Mouse (Mus musculus) cerebellum, adult 11-12 months (tissue): ENCODE measurements at regions not wholly inside any gene's neighbourhood (a gene's known extent, or its start where the extent isn't known, plus 50 kb on each side); places are given as distances from the start of the nearest gene placed in this dataset.
A peak's percentile ranks its signal among the peaks of the same experiment; 100 is the strongest.
"Not testable (repeated sequence)": the region's sequence is repeated elsewhere in the genome, so short reads cannot be mapped to it uniquely, and the experiment has no call there.

Experiments
- DNase-seq: peaks from one replicate; pipeline ENCODE4 v3.0.0; 2022

DNA sequence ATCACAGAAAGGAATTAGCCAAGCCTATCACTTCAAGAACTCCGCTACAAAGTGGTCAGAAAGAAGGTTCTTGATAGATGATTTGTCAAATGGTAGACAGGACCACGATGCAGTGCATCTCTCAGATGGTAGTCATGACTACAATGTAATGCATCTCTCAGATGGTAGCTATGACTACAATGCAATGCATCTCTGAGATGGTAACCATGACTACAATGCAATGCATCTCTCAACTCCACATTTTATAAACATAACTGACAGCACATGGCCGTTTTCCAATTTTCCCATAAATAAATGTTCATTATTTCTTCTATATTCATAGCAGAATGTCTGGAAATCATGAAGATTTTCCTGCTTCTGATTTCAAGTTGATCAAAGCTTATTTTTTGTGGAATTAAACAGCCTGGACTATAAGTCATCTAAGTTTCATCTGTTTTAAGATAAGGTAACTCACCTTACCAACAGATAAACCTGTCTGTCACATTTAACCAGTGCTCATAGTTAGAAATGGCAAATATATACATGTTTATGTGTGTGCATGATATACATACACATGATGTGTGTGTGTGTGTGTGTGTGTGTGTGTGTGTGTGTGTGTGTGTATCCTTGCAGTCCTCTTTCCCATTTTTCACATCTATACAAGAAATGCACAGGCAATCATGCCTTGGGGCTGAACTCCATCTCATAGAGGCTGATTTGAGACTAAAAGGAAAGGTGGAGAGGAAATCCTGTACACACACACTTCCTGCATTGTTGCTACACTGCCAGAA lies 122.4 kb downstream of the Phf3 start:
- DNase-seq, result no peak

DNA sequence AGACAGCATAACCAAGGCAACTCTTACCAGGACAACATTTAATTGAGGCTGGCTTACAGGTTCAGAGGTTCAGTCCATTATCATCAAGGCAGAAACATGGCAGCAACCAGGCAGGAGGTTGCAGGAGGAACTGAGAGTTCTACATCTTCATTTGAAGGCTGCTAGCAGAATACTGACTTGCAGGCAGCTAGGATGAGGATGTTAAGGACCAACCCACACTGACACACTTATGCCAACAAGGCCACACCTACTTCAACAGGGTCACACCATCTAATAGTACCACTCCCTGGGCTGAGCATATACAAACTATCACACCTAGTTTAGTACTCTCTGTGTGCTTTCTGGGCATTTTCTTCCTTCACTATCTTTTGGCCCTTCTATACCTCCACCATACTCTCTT lies 131.8 kb downstream of the Phf3 start:
- DNase-seq, result no peak

DNA sequence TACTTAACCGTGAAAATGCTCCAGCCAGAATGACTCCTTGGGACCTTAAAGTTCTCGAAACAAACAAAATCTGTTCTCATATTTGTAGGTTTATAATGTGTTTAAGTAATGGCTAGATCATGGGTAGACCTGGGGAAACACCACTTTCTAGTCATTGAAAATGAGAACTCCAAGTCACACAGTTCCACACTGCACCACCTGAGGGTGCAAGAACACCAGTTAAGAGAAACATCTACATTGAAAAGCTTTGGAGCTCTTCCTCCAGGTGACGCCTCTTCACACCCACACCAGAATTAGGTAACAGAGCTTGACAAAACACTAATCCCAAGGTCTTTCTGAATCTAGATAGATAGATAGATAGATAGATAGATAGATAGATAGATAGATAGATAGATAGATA lies 132.9 kb downstream of the Phf3 start:
- no peak for DNase-seq

DNA sequence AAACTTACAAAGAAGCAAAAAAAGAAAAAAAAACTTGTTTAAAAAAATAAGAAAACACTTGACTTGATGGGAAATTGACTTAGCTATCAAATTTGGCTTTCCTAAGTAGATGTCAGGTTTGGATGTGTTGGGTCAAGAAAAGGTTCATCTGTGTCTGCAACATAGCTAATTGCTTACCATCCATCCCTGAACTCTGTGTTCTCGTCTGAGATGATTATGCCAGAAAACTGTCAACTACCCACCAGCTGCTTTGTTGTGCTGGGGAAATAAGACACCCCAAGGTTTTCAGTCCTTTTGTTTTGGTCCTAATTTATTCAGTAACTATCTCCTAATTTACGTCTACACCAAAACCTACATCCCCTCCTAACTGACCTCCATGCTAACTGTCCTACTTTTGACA lies 152.2 kb downstream of the Phf3 start:
- DNase-seq, result no peak

DNA sequence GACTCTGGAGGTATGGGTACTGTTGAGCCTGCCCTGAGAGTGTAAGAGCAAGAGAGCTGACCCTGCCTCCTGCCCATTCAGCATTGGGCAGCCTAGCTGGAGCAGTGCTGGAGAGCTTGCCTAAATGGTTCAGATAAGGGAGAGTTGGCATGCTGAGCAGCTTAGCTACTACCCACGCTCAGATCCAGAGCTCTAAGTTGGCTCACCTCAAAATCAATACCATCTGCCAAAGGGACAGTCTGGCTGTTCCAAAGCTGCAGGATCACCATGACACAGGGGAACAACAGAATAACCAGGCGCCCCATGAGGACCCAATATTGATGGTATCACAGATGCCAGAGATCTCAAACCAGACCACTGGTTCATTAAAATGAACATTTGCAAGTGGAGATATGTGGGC lies 152.9 kb downstream of the Phf3 start:
- DNase-seq, result no peak

DNA sequence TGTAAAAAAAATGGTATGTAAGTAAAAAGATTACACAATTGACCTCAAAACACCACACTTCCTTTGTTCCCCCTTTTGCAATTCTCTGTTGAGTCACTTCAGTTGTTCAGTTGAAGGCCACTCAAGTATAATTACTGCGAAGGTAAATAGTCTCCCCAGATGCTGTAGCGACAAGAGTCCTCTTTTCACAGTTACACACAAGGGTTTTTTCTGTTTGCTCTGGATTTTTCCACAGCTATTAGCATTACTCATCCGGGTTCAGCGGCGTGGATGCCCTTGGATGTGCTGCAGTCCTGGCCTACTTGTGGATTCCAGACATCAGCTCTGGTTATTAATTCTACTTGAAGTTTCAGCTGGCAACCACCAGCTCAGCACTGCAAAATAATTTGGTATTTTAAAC lies 155.1 kb downstream of the Phf3 start:
- no peak for DNase-seq

DNA sequence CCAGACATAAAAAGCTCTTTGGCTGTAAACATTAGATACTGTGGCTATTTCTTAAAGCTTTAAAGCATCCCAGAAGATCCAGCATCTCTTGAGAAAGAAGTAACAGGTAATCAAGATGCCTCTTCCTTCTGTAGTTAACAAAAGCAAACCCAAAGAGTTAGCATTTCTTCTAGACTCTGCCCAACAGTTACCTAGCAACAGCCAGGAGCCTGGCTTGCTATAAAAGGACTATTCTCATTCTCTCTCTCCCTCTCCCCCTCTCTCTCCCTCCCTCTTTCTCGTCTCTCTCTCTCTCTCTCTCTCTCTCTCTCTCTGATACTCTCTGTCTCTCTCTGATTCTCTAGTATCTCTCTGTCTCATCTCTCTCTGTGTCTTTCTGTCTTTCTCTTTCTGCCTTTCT lies 157.4 kb downstream of the Phf3 start:
- DNase-seq, result no peak

DNA sequence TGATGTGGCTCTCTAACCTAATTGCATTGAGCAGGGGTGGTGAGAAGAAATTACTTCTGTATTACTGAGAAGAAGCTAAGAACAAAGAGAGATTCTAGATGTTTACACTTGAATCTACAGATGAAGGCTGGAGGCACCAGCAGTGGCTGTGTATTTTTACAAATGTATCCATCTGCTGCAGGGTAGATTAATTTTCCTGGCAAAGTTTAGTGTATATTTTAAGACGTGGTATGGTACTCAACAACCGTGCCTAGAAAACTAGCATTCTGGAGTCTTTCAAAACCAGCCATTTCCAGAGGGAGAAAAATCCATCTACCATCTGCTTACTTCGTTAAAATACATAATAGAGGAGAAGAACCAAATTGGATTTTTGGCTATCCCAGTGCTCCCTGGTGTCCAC lies 172.6 kb downstream of the Phf3 start:
- no peak for DNase-seq

DNA sequence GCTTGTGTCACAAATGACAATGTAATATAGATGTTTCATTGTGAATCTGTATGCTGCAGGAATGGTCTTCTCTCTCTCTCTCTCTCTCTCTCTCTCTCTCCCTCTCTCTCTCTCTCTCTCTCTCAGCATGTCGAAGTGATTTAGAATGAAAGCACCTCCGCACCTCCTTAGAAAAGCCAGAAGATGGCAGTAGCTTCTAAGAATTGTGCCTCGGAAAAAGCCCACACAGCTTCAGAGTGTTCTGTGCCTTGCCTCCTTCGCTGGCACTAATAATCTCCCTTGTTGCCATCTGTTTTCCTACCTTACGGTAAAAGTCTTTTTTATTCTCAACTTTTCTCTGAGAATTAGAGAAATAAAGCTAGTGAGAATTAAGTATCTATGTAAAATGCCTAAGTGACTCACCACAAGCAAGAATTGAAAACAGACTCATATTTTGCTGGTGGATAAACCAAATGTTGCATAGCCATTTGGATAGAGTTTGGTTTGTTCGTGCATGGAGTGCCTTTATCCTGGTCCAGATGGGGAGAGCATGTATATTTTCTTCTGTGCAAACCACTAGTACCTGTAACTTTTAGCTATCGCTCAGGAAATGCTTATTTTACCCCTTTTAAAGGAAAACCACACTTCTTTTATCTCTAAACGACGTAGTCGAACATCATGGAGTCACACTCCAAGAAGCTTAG lies 173.2 kb downstream of the Phf3 start:
- DNase-seq, result no peak

DNA sequence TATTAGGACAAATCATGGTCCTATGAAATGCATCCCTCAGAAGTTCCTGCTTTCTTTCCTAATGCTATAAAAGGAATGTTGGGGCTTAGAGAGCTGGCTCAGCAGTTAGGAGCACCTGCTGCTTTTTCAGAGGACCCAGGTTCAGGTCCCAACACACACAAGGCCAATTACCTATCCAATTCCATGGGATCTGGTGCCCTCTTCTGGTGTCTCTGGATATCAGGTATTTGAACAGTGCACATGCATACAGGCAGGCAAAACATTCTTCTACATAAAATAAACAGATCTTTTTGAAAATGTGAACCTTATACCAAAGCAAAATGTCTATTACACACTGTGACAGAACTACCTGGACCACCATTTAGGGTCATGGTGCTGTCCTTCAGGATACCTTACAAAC lies 177.4 kb downstream of the Phf3 start:
- DNase-seq, result no peak

DNA sequence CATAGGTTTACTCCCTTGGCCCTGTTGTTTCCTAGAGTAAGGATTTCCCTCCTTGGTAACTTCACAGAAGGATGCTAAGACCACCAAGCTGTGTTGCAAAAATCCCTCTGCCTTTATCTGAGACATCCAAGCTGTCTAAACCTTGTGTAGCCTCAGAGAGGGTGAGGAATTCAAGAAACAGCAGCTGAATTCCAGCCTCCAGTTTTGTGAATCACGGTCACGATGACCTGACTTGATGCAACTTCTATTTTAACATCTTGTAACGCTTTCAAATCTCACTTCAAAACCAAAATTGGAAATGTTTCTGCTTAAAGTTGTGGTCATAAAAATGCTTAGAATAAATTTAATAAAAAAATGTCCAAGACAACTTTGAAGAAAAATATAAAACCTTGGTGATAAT lies 188.4 kb downstream of the Phf3 start:
- DNase-seq, result no peak

DNA sequence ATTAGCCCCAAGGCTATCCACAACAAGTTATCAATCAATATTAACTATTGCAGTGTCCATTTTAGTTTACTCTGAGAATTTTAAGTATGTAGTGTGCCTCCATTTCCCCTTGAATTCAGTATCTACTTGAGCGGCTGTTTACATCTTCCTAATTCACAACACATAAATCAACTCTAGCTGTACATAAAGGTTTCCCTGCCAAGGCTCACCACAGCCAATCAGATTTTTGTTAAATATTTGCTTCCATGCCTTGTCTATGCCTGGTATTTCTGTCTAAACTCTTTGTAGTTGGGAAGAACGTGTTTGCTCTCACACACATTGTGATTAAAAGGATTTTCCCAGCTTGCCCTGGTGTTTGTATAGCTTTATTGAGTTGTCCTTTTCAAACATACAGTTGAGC lies 189.8 kb downstream of the Phf3 start:
- no peak for DNase-seq

DNA sequence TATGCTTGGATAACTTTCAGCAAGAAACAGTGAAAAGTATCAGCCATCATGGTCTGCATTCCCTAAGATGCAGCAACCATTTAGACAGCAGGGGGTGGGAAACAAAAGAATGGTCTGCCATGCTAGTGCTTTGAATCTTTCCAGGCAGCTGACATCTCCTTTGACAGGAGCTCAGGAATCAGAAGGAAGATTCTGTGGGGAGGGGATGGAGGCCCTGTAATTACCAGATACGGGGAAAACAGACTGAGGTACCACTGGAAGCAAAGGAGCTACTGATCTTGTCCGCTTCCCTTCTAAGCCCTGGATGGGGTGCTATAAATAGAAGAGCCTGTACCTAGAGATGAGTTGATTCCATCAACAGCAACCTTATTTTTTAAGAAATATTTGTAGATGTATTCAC lies 233.9 kb downstream of the Phf3 start:
- no peak for DNase-seq

DNA sequence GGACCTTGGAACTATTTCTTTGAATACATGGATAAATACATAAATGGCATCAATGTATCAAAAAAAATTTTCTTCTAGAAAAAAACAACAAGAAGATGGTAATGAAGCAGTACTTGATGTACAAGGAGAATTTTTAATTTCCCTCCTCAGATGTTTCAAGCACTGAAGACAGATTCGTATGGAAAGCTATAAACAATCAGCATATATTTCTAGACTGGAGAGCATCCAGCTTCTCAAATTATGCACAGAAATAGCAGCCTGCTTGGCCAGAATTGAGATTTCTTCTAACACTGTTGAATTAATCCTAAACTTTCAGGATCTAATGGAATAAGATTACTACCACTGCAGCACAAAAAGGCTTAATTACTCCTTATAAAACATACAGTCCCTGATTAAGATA lies 241.0 kb downstream of the Phf3 start:
- no peak for DNase-seq

DNA sequence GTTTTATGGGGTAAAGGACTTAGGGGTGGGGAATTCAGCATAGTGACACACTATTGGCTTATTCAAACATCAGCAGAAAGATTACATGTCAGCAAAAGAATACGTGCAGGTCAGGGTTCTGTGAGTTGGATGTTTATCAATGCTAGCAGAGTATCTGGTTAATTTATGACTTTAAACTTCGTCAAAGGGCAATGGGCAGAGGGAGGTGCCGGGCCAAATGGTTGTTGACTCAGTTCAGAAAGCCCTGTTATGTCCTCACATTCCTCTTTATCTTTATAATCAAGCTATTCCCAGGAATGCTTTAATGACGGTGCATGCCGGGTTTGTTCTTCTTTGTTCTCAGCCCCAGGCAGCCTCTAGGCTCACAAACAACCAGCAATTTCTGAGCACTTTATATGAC lies 245.9 kb downstream of the Phf3 start:
- not testable (repeated sequence) for DNase-seq

DNA sequence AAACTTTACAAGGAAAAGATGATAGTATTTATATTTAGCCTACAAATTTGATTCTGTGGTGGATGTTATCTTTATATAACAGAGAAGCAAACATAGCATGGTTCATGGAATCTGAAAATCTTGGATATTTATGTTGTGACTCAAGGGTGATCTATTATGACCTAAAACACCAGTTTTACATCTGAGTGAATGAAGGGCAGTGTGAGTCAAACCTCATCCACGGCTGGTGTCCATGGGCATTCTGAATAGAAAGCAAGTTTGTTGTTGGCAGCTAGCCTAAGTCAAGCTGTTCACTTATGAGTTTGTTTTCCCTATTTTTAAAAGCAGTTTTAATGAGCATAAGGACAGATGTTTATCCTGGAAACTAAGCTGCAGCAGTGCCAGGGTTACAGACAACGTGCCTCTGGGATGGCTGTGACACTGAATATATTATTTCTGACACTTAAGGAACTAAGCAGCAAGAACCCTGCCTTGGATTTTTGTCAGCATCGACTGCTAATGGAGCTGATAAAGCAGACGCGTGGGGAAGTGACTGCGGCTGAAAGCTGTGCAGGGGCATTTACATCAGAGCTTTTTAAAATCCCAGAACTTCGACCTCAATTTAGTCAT lies 278.5 kb downstream of the Phf3 start:
- no peak for DNase-seq

DNA sequence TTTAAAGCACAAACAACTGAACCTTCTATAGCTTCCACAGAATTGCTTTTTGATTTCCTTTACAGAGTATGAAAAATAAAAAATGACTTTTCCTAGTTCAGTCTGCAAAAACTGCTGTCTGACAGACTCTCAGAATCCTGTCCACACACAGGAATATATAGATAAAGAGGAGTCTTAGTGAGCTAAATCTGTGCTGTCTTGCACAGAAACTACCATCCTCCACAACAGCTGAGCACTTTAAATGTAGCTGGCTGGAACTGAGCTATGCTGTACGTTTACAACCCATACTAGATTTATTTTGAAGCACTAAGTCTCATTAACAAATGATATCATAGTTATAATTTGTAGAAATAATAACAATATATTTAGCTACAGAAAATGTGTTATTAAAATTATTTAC lies 279.7 kb downstream of the Phf3 start:
- DNase-seq, result no peak

DNA sequence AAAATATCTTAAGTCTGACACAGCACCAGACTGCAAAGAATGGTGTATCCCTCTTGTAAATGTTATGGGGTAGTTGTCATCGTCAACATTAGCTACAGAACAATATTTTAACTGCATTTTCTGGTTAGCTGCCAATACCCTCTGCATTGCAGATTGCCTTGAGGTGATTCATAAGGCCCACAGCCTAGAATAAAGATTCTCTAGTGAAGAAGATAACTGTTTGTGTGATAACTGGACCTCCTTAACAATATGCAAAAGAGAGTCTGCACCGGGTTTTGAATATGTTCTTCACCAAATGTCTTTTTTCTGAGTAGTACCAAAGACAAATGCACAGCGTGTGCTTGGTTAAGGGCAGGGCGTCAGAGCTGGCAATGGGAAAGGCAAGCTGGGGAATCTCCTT lies 283.0 kb downstream of the Phf3 start:
- no peak for DNase-seq

DNA sequence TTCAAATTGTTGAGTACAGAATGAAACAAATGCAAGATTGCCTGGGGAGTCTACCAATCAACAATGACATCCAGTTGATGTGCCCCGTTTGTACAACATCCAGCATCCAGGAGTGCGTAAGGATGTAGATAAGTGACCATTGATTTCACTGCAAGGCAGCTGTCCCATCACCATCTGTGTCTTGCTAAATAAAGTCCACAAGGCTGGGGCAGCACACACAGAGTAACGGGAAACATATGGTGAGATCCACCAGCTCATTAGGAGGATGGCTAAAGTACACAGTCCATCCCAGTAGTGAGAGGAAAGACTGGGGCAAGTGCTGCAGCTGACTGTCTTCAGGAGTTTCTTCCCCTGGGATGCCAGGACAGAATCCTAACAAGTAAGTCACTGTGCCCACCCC lies 284.8 kb downstream of the Phf3 start:
- DNase-seq, result no peak

DNA sequence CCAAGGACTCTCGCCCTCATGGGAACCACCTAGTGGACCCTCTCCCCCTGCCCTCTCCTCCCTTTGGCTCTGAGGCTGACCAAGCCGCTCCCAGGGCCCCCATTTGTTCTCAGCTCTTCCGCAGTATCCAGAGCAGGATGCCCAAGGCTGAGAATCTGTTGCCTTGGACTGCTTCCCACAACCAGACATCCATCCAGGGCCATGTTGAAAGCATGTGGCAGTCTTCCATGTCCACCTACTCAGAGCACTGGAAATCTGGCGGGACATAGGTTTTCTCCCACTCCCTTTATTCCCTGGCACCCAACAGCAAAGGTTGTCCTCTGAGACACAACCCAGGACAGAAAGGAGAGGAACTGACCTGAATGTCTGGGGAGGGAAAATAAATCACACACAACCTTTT lies 285.4 kb downstream of the Phf3 start:
- peak; percentile 5 for DNase-seq

DNA sequence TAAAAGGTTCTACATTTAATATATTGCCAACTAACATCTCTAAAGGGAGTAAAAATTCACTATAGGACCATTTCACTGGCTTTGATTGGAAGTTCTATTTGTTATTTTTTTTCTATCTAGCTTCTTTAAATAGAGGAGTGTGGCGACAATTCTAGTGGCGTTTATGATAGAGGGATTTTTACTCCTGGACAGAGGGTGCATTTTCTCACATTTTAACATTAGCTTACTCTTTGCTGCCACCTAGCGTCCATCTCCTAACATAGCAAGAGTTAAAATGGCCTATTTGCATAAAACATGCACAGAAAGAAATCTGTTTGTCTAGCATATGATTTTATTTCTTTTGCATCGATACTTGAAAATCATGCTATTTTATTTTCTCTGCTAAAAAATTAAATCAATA lies 288.9 kb downstream of the Phf3 start:
- no peak for DNase-seq

DNA sequence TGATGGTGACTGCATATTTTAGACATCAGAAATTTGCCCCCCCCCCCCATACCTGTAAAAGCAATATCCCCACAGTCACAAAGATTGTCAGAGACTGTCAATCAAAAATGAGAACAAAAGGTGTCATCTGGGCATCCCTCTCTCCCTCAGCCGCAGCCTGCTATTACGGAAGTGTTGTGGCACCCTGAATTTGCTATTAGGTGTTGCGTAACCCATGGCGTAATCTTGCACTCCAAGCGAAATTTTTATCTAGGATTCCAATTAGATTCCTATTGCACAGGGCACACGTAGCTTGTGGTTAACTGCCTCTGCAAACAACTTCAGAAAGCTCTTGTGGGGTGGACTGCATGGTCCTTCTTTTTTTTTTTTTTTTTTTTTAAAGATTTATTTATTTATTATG lies 289.9 kb downstream of the Phf3 start:
- no peak for DNase-seq

DNA sequence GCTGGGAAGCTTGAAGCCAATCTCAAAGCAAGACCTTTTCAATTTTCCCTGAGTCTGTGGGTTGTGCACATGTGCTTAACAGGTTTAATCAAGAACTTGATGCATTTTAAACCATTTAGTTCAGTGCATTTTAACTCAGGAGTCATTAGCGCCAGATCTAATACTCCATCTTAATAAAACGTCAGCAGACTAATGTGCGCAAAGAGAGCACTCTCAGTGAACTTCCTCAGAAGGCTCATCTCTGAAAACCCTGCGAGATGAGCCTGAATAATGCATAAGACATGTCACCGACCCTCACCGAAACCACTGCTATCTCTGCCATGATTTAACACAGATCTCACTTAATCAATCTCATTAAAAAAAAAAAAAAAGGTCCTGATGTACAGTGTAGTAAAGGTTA lies 309.0 kb downstream of the Phf3 start:
- DNase-seq, result no peak

DNA sequence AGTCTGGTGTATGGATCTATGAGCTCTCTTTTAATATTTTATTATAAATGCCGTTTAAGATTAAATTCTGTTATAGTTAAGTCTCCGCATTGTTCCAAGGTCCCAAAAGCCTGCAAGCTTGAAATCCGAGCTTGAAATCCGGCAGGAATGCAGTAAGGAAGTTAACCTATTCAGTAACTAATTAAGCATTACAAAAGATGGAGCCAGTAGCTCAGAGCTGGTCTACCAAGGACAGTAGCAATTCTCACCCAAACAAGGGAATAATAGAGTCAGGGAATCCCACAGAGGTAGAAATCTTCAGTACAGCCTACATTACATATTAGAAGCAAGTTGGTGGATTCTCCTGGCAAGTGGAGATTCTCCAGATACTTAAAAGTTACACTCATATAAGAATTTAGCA lies 325.0 kb downstream of the Phf3 start:
- DNase-seq, result not testable (repeated sequence)
